Mouse (Mus musculus) mature B cell (primary cell): Measurements from ENCODE around the gene Padi1.

ENCODE experiments used
- in situ Hi-C: fragments of 300-500 bp; cut with MboI; formaldehyde crosslinking; loops from 2 replicates; pipeline ENCODE4 v1.14.3; 2019

The Padi1 gene

DNA sequence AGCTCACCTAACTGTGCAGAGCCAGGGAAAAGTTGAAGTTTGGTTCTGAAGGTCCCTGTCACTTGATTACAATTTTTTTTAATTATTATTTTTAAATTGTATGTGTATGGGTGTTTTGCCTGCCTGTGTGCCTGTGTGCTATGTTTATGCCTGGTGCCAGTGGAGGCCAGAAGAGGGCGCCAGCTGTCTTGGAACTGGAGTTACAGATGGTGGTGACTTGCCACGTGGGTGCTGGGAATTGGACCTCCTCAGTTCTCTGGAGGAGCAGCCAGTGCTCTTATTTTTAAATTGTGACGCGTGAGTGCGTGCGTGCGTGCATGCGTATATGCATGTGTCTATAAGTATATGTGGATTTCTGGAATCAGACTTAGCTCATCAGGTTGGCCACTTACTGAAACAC, 28.2 kb downstream of the Padi1 start:
- in situ Hi-C loops: no loop called here

GRCm38 (mm10) chr4:140815996-140816917, 29.3 kb downstream of the Padi1 start:
- in situ Hi-C loops: no loop called here

GRCm38 (mm10) chr4:140815496-140815895, 30.1 kb downstream of the Padi1 start:
- in situ Hi-C loops: no loop called here

GRCm38 (mm10) chr4:140814241-140815225, 31.0 kb downstream of the Padi1 start:
- in situ Hi-C loops: no loop called here

DNA sequence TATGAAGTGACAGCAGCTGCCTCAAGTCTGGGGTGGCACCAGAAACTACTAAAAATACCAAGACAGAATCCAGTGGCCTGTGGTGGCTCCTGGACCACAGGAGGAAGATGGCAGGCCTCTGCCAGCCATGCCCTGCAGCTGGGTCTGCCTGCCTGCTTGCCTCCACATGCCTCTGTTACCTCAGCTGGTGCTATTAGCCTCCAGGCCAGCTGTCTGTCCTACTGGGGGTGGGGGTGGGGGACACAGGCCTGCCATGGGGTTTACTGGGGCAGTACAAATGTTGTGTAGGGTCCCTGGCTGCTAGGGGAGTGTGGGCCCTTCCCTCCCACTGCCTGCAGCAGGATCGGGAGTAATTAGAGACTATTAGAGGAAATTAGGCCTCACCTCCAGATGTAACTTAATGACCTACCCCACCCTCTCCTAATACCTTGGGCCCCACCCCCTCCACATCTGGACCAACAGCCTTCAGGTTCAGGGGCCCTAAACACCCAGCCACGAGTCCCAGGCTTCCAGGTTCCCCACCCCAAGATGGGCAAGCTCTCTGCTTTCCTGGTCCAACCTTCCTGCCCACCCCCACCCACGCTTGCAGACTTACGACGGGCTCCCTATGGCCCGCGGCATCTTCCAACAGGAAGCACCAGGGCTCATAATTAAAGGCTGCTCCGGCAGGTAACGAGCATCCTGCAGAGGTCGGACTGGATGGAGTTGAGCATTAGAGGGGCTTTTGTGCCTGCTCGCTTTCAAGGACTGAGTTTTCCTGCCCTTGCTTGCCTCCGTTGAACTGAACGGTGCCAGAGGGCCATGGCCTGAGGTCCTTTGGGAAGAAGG, 32.0 kb downstream of the Padi1 start:
- in situ Hi-C loops: no loop called here

DNA sequence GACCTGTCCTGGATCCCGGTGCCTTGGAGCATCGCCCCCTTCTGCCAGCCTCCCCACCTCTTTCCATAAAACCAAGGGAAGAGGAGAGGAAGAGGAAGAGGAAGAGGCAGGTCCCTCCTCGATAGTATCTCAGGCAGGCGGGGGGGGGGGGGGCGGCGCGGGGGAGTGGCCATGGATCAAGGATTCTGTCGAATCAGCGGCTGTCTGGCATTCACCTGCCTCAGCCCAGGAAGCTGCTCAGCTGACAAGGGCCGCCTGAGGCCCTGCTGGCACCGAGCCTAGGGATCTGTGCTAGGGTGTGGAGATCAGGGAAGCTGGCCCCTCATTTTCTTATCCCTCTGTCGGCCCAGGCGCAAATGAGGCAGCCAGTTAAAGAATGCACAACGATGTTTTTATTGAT, 33.0 kb downstream of the Padi1 start:
- in situ Hi-C loops: no loop called here

DNA sequence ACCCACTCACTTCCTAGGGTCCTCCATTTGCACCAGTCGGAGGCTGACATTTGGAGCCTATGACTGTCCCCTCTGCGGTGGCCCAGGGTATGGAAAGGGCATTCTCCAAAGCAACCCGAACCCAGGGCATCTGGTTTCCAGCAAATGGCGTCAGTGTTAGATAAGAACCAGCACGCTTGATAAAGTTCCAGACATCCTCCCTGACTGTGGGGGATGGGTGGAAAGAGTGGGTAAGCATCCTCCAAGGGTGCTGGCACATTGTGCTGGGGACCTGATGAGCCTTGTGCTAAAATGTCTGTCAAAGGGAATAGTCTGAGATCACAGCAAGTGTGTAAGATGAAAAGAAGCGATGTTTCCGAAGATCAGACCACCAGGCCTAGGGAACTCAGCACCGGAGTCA, 33.4 kb downstream of the Padi1 start:
- in situ Hi-C loops: no loop called here

- in situ Hi-C loops: no loop called here
Observed at GRCm38 (mm10) chr4:140810458-140811260, 34.9 kb downstream of the Padi1 start, which contains the start of gene Padi3. Gene Padi3, minus strand, starts transcription at chr4:140810648.

DNA sequence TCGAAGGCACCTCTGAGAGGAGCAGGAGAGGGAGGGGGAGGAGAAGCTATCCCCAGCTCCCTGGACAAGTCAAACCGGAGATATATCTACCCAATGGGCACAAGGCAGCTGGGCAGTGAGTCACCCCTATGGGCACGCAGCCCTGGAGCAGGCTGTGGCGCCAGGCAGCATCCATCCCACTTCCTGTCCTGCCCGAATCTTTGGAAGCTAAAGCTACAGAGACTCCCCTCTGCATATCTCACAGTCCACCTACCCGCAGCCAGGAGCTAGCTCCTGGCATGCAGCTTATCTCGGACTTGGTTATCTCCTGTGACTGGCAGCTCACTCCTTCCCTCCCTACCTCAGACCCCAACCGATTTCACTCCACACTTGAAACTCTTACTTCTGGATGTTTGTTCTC, 36.5 kb downstream of the Padi1 start:
- in situ Hi-C loops: no loop called here

DNA sequence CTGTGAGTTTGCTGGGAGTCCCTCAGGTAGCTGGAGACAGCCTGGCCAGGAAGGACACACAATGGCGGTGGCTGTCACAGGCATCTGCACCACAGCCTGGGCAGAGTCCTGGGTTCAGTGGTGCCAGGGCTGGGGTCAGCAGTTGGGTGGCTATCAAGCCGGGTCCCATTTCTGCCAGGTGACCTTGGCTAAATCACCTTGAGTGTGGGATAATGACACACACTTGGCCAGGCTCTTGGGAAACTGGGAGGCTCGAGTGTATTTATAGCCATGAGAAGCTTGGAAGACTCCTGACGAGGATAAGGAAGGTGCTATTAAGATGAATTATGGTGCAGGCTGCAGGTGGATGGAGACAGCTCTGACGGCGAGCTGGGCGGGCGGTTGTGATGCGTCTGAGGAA, 41.0 kb downstream of the Padi1 start:
- in situ Hi-C loops: no loop called here

GRCm38 (mm10) chr4:140801364-140801763, 44.2 kb downstream of the Padi1 start:
- in situ Hi-C loops: no loop called here

- in situ Hi-C loops: no loop called here
Observed at GRCm38 (mm10) chr4:140796786-140797185, 48.8 kb downstream of the Padi1 start.

DNA sequence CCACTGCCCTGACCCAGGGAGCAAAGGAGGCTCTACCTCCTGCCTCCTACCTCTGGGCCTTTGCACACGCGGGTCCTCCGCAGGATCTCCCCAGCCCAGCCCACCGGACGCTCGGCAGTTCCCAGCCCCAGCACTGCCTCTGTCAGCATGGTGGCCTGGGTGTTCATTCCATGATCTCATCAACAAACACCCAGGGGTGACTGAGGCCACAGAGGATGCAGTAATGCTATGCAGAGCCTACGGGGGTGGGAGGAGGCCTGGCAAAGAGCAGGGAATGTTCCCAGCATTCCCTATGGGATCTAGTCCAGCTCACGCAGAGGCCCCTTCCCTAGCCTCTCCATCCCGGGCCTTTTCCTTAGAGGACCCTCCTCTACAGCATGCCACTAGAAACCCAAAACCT, 50.9 kb downstream of the Padi1 start:
- in situ Hi-C loops: no loop called here

DNA sequence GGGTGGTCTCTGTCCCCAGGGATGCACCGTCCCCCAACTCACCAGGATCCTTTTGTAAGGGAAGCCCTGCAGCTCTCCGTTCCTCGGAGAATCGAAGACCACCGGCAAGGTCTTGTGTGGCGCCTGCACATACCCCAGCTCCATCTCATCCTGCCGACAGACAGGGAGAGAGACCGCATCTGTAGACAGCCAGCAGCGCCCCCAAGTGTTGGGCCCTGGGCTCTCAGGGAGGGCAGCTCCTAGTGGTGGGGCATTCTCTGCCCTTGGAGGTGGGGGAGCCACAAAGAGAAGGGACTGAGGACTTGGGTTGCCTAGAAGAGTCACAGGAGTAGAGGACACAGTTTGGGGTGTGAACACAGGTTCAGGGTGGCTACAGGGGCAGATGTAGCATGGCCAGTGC, 51.8 kb downstream of the Padi1 start:
- in situ Hi-C loops: no loop called here

DNA sequence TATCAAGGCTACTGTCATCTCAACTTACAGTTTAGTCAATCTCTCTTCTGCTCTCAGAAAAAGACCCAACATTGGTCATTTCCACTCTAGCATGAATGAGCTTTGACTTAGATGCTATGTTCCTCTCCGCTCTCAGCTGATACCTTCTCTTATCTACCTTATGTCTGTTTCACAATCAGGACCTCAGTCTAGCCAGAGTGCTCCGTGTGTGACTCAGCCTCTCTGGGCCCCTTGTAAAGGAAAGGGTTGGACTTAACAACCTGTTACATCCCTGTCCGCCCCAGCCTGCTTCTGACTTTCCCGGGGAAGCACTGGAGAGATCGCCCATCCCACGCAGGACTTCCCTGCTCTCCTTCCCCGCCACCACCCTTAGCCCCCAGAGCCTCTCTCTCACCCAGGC, 53.0 kb downstream of the Padi1 start:
- in situ Hi-C loops: no loop called here

- in situ Hi-C loops: no loop called here
Observed at GRCm38 (mm10) chr4:140791071-140791470, 54.5 kb downstream of the Padi1 start.

DNA sequence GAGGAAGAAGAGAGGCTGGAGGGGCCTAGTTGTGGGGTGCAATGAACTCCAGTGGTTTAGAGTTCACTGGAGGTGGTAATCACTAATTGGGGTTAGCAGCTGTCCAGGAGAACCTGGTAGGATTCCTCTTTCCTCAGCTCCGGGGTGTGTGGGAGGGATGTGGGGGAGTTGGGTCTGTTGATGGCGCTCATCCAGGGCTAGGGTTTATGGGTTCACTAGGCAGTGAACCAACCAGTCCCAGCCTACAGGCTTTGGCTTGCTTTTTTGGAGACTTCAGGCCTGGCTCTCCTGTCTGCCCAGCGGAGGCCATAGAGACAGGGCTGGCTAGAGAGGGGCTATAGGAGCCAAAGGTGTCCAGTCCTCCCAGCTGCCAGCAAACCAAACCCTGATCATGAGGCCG, 55.6 kb downstream of the Padi1 start:
- in situ Hi-C loops: no loop called here

DNA sequence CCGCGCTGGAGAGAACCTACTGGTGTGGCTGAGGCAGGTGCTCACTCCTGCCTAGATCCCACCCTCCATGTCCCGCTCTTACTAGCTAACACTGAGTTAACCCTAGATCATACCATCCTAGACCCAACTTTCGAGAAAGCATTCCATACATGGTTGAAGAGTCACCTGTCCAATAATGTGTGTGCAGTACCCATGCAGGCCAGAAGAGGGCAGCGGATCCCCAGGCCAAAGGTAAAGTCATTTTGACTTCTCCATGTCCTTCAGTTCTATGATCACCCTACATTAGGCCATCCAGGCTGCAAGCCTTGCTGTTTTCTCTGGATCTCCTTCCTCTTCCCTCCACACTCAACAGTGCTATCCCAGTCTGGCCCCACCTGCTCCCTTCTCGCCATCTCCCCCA, 56.6 kb downstream of the Padi1 start:
- in situ Hi-C loops: no loop called here

GRCm38 (mm10) chr4:140788264-140788663, 57.3 kb downstream of the Padi1 start:
- in situ Hi-C loops: no loop called here

DNA sequence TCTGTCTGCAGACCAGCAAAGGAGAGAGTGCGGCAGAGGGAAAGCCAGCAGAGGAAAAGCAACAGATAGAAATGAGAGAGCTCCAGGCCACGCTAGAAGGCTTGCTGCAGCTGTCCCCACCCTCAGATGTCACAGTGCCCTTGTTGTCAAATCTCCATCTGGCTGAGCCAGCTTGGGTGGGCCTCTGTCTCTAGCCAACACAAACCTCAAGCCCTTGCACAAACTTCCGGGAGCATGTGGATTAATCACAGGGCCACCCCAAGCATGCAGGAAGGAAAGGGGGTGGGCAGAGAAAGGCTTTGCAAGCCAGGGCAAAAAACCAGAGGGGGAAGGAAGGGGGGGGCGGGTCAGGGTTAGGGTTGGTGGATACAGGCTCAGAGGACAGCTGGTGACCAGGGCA, 58.2 kb downstream of the Padi1 start:
- in situ Hi-C loops: no loop called here

GRCm38 (mm10) chr4:140785217-140785616, 60.4 kb downstream of the Padi1 start:
- in situ Hi-C loops: no loop called here
